Mouse (Mus musculus): ENCODE results near the gene Klk1b22.
"Not testable (repeated sequence)": the region's sequence is repeated elsewhere in the genome, so short reads cannot be mapped to it uniquely, and the experiment has no call there.

The Klk1b22 gene

GRCm38 (mm10) chr7:44112373-44112772 is at the start of gene Klk1b22:
TSS of gene Klk1b22 (plus strand) at chr7:44112673.
- in situ Hi-C loops (cut with MboI, MseI), result no loop called here

GRCm38 (mm10) chr7:44072117-44072516 is 40.4 kb upstream of the Klk1b22 start:
- in situ Hi-C loops (cut with MboI, MseI), result no loop called here

- in situ Hi-C loops (cut with MboI, MseI), result no loop called here
These were observed 34.8 kb upstream of the Klk1b22 start for GRCm38 (mm10) chr7:44077703-44078102.

- in situ Hi-C loops (cut with MboI, MseI), result no loop called here
These were observed 16.4 kb upstream of the Klk1b22 start for GRCm38 (mm10) chr7:44096111-44096510.

GRCm38 (mm10) chr7:44102028-44102427 is 10.4 kb upstream of the Klk1b22 start, which contains the start of gene Klk1b21:
TSS of gene Klk1b21 (plus strand) at chr7:44102328.
- in situ Hi-C loops (cut with MboI, MseI), result not testable (repeated sequence)

GRCm38 (mm10) chr7:44123445-44123844 is 11.0 kb downstream of the Klk1b22 start:
- in situ Hi-C loops (cut with MboI, MseI), result no loop called here

GRCm38 (mm10) chr7:44136467-44136866 is 24.0 kb downstream of the Klk1b22 start, which contains the start of gene Klk1b16:
TSS of gene Klk1b16 (plus strand) at chr7:44136767.
- in situ Hi-C loops (cut with MboI, MseI), result no loop called here
